Mouse (Mus musculus): ENCODE measurements around the gene Nhs. TPM values are rescaled to one million over a fixed set of nuclear protein-coding genes. Genes with fewer than 3 reads are reported as not detected.

The Nhs gene
- total RNA-seq (2021) (under 1 TPM; 0.37 to 0.55 TPM), polyA plus RNA-seq (2012; rRNA removed) (0.16 and 0.23 TPM in 2 replicates)
- long read RNA-seq, partial matches to known transcripts = 0 of 1 reads
- long read RNA-seq, other reads (novel, unspliced or antisense) = 1 of 1 reads

GRCm38 (mm10) chrX:162159637-162160611 lies at the start of gene Nhs:
Nhs (minus strand) TSS chrX:162159730.
- H3K36me3 ChIP-seq (ENCODE audit: control insufficient read depth, insufficient read depth, low read length) = no peaks in the 10 kb centered on the region
- intact Hi-C loops (cut with DNase I) = loop anchor here (1.0 to 10.0 kb wide), 5 partner anchors 53 to 185 kb away; no protein-coding TSS in a partner anchor
- 22% methylated on average over 54 of the region's 61 CpGs for WGBS

GRCm38 (mm10) chrX:162206350-162206884 lies 46.9 kb upstream of the Nhs start:
- DNase-seq = no peak
- no peak overlapping the region for H3K9ac ChIP-seq (ENCODE audit: low read depth, low read length)
- no peak for TF ChIP-seq CTCF (IDR thresholded peaks at IDR 0.05)
- no peak for TF ChIP-seq EP300 (IDR thresholded peaks at IDR 0.05; ENCODE audit: insufficient read depth, low read depth, low read length)
- TF ChIP-seq POLR2A (IDR thresholded peaks at IDR 0.05; ENCODE audit: insufficient read depth, low read depth, low read length) = no peak
- H3K79me2 ChIP-seq (replicated peaks; ENCODE audit: control insufficient read depth, insufficient read depth, low read length) = no peaks in the 10 kb centered on the region
- 74% methylated on average over 2 of the region's 2 CpGs for WGBS
- H3K4me3 ChIP-seq = no peak overlapping the region
- no peaks in the 10 kb centered on the region for H3K4me1 ChIP-seq (ENCODE audit: control insufficient read depth, insufficient read depth, low read length)
- H3K27me3 ChIP-seq (ENCODE audit: control insufficient read depth, insufficient read depth, low read length) = no peaks in the 10 kb centered on the region
- H3K27ac ChIP-seq = no peak overlapping the region
- no peaks in the 10 kb centered on the region for H3K36me3 ChIP-seq (ENCODE audit: control insufficient read depth, insufficient read depth, low read length)
- intact Hi-C loops (cut with DNase I) = no loop called here

More at GRCm38 (mm10) chrX:162159637-162160611, at the start of gene Nhs:
- no peaks in the 10 kb centered on the region for H3K79me2 ChIP-seq (replicated peaks; ENCODE audit: control insufficient read depth, insufficient read depth, low read length)
- peak within 1 kb of the TSS; percentile 72 for H3K9ac ChIP-seq (ENCODE audit: low read depth, low read length)
- DNase-seq = peak; percentile 77 to 79
- H3K4me3 ChIP-seq = peak within 1 kb of the TSS; percentile 55
- H3K27me3 ChIP-seq (ENCODE audit: control insufficient read depth, insufficient read depth, low read length) = no peaks in the 10 kb centered on the region
- no peak within 1 kb of the TSS; the same call in 1 of the 2 replicates for H3K27ac ChIP-seq
- TF ChIP-seq POLR2A (IDR thresholded peaks at IDR 0.05; ENCODE audit: insufficient read depth, low read depth, low read length) = no peak
- TF ChIP-seq CTCF (IDR thresholded peaks at IDR 0.05) = peak; percentile 76
- peaks cover 1% of the 10 kb centered on the region; the same call in 1 of the 2 replicates for H3K4me1 ChIP-seq (ENCODE audit: control insufficient read depth, insufficient read depth, low read length)

GRCm38 (mm10) chrX:162158743-162159636 lies 540 bp downstream of the Nhs start:
- WGBS = 9% methylated on average over 62 of the region's 80 CpGs

GRCm38 (mm10) chrX:162158142-162158541 lies 1.4 kb downstream of the Nhs start:
- TF ChIP-seq POLR2A (IDR thresholded peaks at IDR 0.05; ENCODE audit: insufficient read depth, low read depth, low read length) (no peak), EP300 (IDR thresholded peaks at IDR 0.05; ENCODE audit: insufficient read depth, low read depth, low read length) (no peak)
- H3K9ac ChIP-seq (ENCODE audit: low read depth, low read length) = no peak overlapping the region
- H3K27me3 ChIP-seq (ENCODE audit: control insufficient read depth, insufficient read depth, low read length) = no peaks in the 10 kb centered on the region
- peak overlapping the region; percentile 55; the same call in 1 of the 2 replicates for H3K4me3 ChIP-seq
- H3K27ac ChIP-seq = no peak overlapping the region
- 40% methylated on average over 5 of the region's 5 CpGs for WGBS
- H3K4me1 ChIP-seq (ENCODE audit: control insufficient read depth, insufficient read depth, low read length) = peaks cover 1% of the 10 kb centered on the region; the same call in 1 of the 2 replicates
- peak in 1 of 2 experiments; percentile 2 for DNase-seq
- no peaks in the 10 kb centered on the region for H3K79me2 ChIP-seq (replicated peaks; ENCODE audit: control insufficient read depth, insufficient read depth, low read length)
- intact Hi-C loops (cut with DNase I) = loop anchor here (5.0 to 10.0 kb wide), 3 partner anchors 51 to 183 kb away; no protein-coding TSS in a partner anchor
- H3K36me3 ChIP-seq (ENCODE audit: control insufficient read depth, insufficient read depth, low read length) = no peaks in the 10 kb centered on the region

More at GRCm38 (mm10) chrX:162158743-162159636, 540 bp downstream of the Nhs start:
- TF ChIP-seq EP300 (IDR thresholded peaks at IDR 0.05; ENCODE audit: insufficient read depth, low read depth, low read length) (no peak), CTCF (IDR thresholded peaks at IDR 0.05) (no peak; the same call in 1 of the 2 replicates), POLR2A (IDR thresholded peaks at IDR 0.05; ENCODE audit: insufficient read depth, low read depth, low read length) (no peak)
- Histone ChIP-seq H3K9ac (ENCODE audit: low read depth, low read length) (peak overlapping the region; percentile 72), H3K4me3 (peak overlapping the region; percentile 55), H3K27ac (no peak overlapping the region; the same call in 1 of the 2 replicates), H3K27me3 (ENCODE audit: control insufficient read depth, insufficient read depth, low read length) (no peaks in the 10 kb centered on the region), H3K4me1 (ENCODE audit: control insufficient read depth, insufficient read depth, low read length) (peaks cover 1% of the 10 kb centered on the region; the same call in 1 of the 2 replicates), H3K36me3 (ENCODE audit: control insufficient read depth, insufficient read depth, low read length) (no peaks in the 10 kb centered on the region), H3K79me2 (replicated peaks; ENCODE audit: control insufficient read depth, insufficient read depth, low read length) (no peaks in the 10 kb centered on the region)
- DNase-seq = peak; percentile 27 to 43
- intact Hi-C loops (cut with DNase I) = loop anchor here (5.0 to 10.0 kb wide), 3 partner anchors 52 to 184 kb away; no protein-coding TSS in a partner anchor

GRCm38 (mm10) chrX:162137807-162138206 lies 21.7 kb downstream of the Nhs start:
- intact Hi-C loops (cut with DNase I) = no loop called here
- H3K9ac ChIP-seq (ENCODE audit: low read depth, low read length) = no peak overlapping the region
- TF ChIP-seq POLR2A (IDR thresholded peaks at IDR 0.05; ENCODE audit: insufficient read depth, low read depth, low read length) (no peak), CTCF (IDR thresholded peaks at IDR 0.05) (no peak), EP300 (IDR thresholded peaks at IDR 0.05; ENCODE audit: insufficient read depth, low read depth, low read length) (no peak)
- no peaks in the 10 kb centered on the region for H3K4me1 ChIP-seq (ENCODE audit: control insufficient read depth, insufficient read depth, low read length)
- 50% methylated on average over 2 of the region's 2 CpGs for WGBS
- DNase-seq = no peak
- no peak overlapping the region for H3K4me3 ChIP-seq
- H3K79me2 ChIP-seq (replicated peaks; ENCODE audit: control insufficient read depth, insufficient read depth, low read length) = no peaks in the 10 kb centered on the region
- no peaks in the 10 kb centered on the region for H3K27me3 ChIP-seq (ENCODE audit: control insufficient read depth, insufficient read depth, low read length)
- no peak overlapping the region for H3K27ac ChIP-seq
- no peaks in the 10 kb centered on the region for H3K36me3 ChIP-seq (ENCODE audit: control insufficient read depth, insufficient read depth, low read length)

Measured in heart, adult 2 months (tissue).